Mouse (Mus musculus) forebrain, embryonic 12.5 days (tissue): ENCODE measurements around the gene Rfx3. TPM values are rescaled to one million over a fixed set of nuclear protein-coding genes. Genes with fewer than 3 reads are reported as not detected.

Experiments used
- ATAC-seq: fragments of 200-750 bp; cut with Nextera tagmentation; 2 replicates; pipeline ENCODE4 v1.8.0; 2017; ENCODE audit warnings: moderate TSS enrichment; ENCODE audit not compliant: low FRiP score
- H3K27ac ChIP-seq: fragments of 300-500 bp; sonication (generic); 2 replicates; pipeline ENCODE4 v1.5.1; 2016; ENCODE audit warnings: mild to moderate bottlenecking
- H3K27me3 ChIP-seq: fragments of 300-500 bp; sonication (generic); 2 replicates; pipeline ENCODE4 v1.6.1; 2016; ENCODE audit warnings: mild to moderate bottlenecking
- H3K36me3 ChIP-seq: fragments of 300-500 bp; sonication (generic); replicated peaks from 2 replicates; pipeline ENCODE4 v1.6.1; 2016; ENCODE audit warnings: mild to moderate bottlenecking
- H3K4me1 ChIP-seq: fragments of 300-500 bp; sonication (generic); 2 replicates; pipeline ENCODE4 v1.6.1; 2016
- H3K4me2 ChIP-seq: fragments of 300-500 bp; sonication (generic); 2 replicates; pipeline ENCODE4 v1.6.1; 2016; ENCODE audit warnings: mild to moderate bottlenecking, moderate library complexity
- H3K4me3 ChIP-seq: fragments of 300-500 bp; sonication (generic); replicated peaks from 2 replicates; pipeline ENCODE4 v1.5.1; 2016; ENCODE audit warnings: mild to moderate bottlenecking
- H3K9ac ChIP-seq: fragments of 300-500 bp; sonication (generic); 2 replicates; pipeline ENCODE4 v1.6.1; 2016; ENCODE audit warnings: mild to moderate bottlenecking
- H3K9me3 ChIP-seq: fragments of 300-500 bp; sonication (generic); 2 replicates; pipeline ENCODE4 v1.6.1; 2016
- WGBS: fragments of 180-500 bp; shearing (Covaris S2); methylation state at CpG from one replicate; pipeline ENCODE4 v1.1.7; 2016; 5-methylcytosine and 5-hydroxymethylcytosine counted together
- polyA plus RNA-seq: library from polyadenylated mRNA; unstranded; fragments of >200 nt; fragmentation: Nextera tagmentation; extraction: Ambion mirVana; gene quantifications from 2 replicates; pipeline ENCODE4 v1.2.1, GENCODE M21; 2016

Gene Rfx3
- polyA plus RNA-seq, 1 experiment from 2014 or later: 34.2 TPM

DNA sequence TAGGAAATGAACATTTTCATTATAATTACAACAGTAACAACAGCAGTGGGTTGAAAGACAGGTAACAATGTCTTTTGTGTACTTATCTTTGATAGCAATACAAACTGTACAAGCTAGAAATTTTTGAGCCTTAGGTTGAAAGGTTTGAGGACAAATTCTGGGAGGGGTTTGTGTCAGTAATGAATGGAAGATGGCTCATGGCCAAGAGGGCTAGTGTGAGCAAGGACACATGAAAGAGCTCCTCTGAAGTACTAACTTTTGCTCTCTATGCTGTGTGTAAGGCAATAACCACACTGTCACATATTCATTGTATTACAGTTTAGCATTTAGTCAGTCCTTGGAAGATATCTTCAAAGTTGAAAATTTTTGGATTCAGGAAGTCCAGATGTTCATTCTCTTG is 193.3 kb downstream of the Rfx3 start:
- H3K4me1 ChIP-seq: no peaks in the 10 kb centered on the region
- no peak overlapping the region for H3K9ac ChIP-seq
- no peak overlapping the region for H3K4me2 ChIP-seq
- no peaks in the 10 kb centered on the region for H3K27me3 ChIP-seq
- H3K36me3 ChIP-seq: peaks cover 25% of the 10 kb centered on the region
- no peak overlapping the region for H3K27ac ChIP-seq
- no peak overlapping the region for H3K4me3 ChIP-seq
- no peaks in the 10 kb centered on the region for H3K9me3 ChIP-seq
- no peak for ATAC-seq

DNA sequence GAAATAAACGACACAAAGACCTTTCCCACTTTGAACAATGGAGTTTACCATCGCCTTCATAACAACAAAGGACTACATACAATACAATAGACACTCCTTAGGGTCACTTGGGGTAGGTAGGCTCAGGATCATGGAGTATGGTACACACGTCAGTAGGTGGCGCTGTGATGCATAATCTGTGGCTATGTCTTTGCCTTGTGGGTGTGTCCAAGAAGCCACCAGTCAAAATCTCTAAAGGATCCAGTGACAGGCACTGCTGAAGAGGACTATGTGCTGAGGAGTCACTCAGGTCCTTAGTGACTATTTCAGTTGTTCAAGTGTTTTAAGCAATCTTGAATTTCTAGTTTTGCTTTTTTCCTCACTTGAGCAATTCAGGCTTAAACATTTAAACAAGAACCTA is 230.9 kb downstream of the Rfx3 start:
- H3K9me3 ChIP-seq: no peaks in the 10 kb centered on the region
- 61% methylated on average over 4 of the region's 4 CpGs for WGBS
- no peaks in the 10 kb centered on the region for H3K27me3 ChIP-seq
- no peak for ATAC-seq
- peaks cover 26% of the 10 kb centered on the region for H3K36me3 ChIP-seq
- H3K4me3 ChIP-seq: no peak overlapping the region
- no peak overlapping the region for H3K4me2 ChIP-seq
- no peak overlapping the region for H3K9ac ChIP-seq
- H3K4me1 ChIP-seq: no peaks in the 10 kb centered on the region
- H3K27ac ChIP-seq: no peak overlapping the region

DNA sequence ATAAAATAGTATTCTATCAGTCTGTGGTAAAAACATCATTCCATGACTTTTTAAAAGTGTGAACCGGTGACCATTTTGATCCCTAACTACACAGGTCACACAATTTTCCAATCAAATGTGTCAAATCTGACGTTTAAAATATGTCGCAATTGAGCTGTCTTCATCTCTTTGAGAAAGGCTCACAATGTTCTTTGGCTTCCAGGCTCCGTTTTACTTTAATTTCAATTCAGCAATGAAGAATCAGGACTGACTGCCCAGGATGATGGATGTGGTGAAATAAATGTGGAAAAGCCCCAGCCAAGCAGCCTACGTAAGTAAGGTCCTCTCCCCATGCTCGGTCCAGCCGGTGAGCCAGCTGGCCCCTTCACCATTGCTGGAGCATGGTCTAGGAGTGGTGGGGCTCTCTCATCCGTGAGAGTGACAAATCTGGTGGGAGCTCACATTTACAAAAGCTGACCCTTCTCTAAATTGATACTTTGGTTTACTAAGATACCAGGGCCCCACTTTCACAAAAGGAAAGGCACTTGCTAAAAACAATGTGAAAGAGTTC is 240.2 kb downstream of the Rfx3 start:
- Histone ChIP-seq H3K9me3 (no peaks in the 10 kb centered on the region), H3K4me1 (no peaks in the 10 kb centered on the region), H3K27me3 (no peaks in the 10 kb centered on the region), H3K27ac (no peak overlapping the region), H3K4me3 (no peak overlapping the region), H3K36me3 (peaks cover 21% of the 10 kb centered on the region), H3K4me2 (no peak overlapping the region), H3K9ac (no peak overlapping the region)
- WGBS: 78% methylated on average over 8 of the region's 8 CpGs
- no peak for ATAC-seq

DNA sequence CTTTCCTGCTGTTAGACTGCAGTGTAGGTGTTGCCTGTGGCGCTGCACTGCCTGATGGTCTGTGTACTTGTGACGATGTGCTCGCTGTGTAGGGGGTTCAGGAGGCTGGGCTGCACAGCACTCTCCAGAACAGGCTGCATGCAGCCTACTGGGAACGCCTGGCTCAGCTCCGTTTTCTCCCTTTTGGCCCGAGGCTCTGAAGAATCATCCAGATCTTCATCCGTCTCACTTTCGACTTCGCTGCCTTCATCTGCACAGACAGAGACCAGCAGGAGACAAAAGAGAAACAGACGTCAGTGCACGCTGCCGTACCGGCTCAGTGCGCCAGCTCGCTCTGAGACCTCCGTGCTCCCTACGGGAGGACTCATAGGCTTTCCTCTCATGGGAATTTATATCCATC is 242.5 kb downstream of the Rfx3 start:
- Histone ChIP-seq H3K9me3 (no peaks in the 10 kb centered on the region), H3K36me3 (peaks cover 22% of the 10 kb centered on the region), H3K4me1 (no peaks in the 10 kb centered on the region), H3K27me3 (no peaks in the 10 kb centered on the region), H3K4me3 (no peak overlapping the region), H3K9ac (no peak overlapping the region), H3K4me2 (no peak overlapping the region), H3K27ac (0 out of 2 replicates have a peak overlapping the region, but pooled peaks have one; percentile 5)
- 86% methylated on average over 17 of the region's 17 CpGs for WGBS
- ATAC-seq: no peak

DNA sequence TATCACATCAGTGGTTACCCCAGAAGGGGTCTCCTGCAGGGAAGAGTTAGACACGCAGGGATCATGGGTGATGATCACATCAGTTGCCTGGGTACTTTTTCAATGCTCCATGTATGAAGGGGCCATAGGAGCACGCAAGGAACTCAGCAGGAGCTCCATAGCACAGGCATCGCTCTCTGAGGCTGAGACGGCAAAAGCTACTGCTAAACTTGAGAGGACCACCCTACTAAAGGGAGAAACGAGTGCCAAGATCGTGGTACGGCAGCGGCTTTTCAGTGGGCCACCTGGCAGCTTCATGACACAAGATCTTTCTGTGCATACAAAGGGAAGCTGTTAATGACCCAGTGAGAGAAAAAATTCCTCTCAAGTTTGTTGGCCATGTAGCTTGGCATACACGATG is 250.7 kb downstream of the Rfx3 start:
- Histone ChIP-seq H3K4me1 (no peaks in the 10 kb centered on the region), H3K36me3 (no peaks in the 10 kb centered on the region; the same call in 1 of the 2 replicates), H3K27ac (no peak overlapping the region), H3K9me3 (no peaks in the 10 kb centered on the region), H3K27me3 (no peaks in the 10 kb centered on the region), H3K4me3 (no peak overlapping the region), H3K9ac (no peak overlapping the region), H3K4me2 (no peak overlapping the region)
- ATAC-seq: no peak
- WGBS: 92% methylated on average over 9 of the region's 9 CpGs

DNA sequence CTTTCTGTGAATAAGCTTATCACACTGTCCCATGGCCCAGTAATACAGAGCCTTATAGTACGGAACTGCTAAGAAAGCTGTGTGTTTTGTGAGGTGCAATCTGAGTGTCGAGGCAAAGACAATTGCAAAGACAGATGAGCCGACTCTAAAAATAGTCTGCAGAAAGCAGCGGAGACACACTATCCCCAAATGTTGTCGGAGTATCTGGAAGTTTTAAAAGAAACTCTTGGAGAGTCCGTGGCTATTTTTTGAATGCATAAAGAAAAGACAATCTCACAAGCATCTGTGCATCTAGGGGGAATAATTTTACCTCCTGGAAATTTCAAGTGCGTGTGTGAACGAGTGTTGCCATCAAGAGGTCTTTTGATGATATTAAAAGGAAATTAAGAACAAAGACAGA is 251.6 kb downstream of the Rfx3 start:
- Histone ChIP-seq H3K4me1 (no peaks in the 10 kb centered on the region), H3K36me3 (no peaks in the 10 kb centered on the region; the same call in 1 of the 2 replicates), H3K27ac (no peak overlapping the region), H3K4me2 (no peak overlapping the region), H3K4me3 (no peak overlapping the region), H3K27me3 (no peaks in the 10 kb centered on the region), H3K9ac (no peak overlapping the region), H3K9me3 (no peaks in the 10 kb centered on the region)
- no peak for ATAC-seq
- 88% methylated on average over 8 of the region's 8 CpGs for WGBS

DNA sequence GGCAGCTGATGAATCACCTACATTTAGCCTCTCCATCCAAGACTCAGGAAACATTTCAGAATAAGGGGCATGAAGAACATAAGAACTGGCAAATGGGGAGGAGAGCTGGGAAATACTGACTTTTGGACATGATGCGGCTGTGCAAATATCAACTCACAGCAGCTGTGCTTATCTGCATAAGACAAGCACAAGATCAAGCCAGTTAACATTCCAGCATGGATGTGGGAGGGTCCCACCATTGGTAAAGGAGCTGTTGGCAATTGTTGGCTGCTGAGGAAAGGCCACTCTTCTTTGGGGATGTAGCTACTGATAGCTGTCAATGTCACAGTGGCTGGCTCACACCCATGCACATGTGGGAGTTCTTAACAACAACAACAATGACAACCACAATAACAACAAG is 263.7 kb downstream of the Rfx3 start:
- no peak overlapping the region for H3K27ac ChIP-seq
- ATAC-seq: no peak
- H3K9me3 ChIP-seq: no peaks in the 10 kb centered on the region
- H3K4me2 ChIP-seq: no peak overlapping the region
- 93% methylated on average over 1 of the region's 1 CpGs for WGBS
- no peak overlapping the region for H3K9ac ChIP-seq
- no peaks in the 10 kb centered on the region for H3K27me3 ChIP-seq
- no peaks in the 10 kb centered on the region for H3K4me1 ChIP-seq
- no peaks in the 10 kb centered on the region for H3K36me3 ChIP-seq
- no peak overlapping the region for H3K4me3 ChIP-seq

DNA sequence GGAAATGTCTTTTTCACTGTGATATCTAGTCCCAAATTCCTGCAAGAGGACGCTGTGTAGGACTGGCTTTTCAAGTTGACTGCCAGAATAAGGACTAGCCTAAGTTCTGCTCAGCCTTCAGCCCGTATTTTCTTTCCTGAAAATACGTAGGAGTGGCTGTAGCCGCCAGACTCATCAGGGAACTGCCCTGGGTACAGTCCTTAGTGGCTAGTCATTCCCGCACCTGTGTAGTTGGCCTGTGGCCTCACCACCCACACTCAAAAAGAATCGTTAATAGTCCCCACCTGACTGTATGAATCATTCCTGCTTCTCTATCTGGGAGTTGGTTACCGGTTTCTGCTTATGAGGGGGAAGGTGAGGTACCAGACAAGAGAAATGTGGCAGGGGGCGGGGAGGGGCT is 272.1 kb downstream of the Rfx3 start:
- Histone ChIP-seq H3K27me3 (no peaks in the 10 kb centered on the region), H3K36me3 (no peaks in the 10 kb centered on the region), H3K4me3 (no peak overlapping the region), H3K27ac (no peak overlapping the region), H3K9ac (no peak overlapping the region), H3K4me2 (no peak overlapping the region), H3K4me1 (peaks cover 4% of the 10 kb centered on the region; the same call in 1 of the 2 replicates), H3K9me3 (no peaks in the 10 kb centered on the region)
- no peak for ATAC-seq
- WGBS: 79% methylated on average over 8 of the region's 8 CpGs

DNA sequence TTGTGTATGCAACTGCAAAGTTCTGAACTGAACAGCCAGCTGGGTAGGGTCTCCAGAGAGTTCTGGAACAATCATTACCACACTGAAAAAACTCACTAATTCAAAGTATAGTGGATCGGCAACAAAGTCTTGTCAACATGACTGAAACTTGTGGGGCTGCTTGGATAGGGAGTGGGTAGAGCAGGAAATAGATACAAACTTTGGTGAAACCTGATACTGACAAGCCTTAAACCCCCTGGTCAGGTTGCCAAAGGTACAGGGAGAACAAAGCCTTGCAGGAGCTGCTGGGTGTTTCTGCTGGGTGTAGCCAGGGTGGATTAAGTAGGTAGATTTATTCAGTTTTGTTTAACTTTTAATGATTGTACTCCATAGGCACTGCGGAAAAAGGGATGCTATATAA is 274.4 kb downstream of the Rfx3 start:
- H3K9me3 ChIP-seq: no peaks in the 10 kb centered on the region
- no peak overlapping the region for H3K9ac ChIP-seq
- whole genome bisulfite sequencing: 85% methylated on average over 2 of the region's 2 CpGs
- H3K4me1 ChIP-seq: peaks cover 4% of the 10 kb centered on the region; the same call in 1 of the 2 replicates
- H3K27me3 ChIP-seq: no peaks in the 10 kb centered on the region
- H3K4me2 ChIP-seq: no peak overlapping the region
- H3K36me3 ChIP-seq: no peaks in the 10 kb centered on the region
- ATAC-seq: no peak
- no peak overlapping the region for H3K4me3 ChIP-seq
- H3K27ac ChIP-seq: no peak overlapping the region

DNA sequence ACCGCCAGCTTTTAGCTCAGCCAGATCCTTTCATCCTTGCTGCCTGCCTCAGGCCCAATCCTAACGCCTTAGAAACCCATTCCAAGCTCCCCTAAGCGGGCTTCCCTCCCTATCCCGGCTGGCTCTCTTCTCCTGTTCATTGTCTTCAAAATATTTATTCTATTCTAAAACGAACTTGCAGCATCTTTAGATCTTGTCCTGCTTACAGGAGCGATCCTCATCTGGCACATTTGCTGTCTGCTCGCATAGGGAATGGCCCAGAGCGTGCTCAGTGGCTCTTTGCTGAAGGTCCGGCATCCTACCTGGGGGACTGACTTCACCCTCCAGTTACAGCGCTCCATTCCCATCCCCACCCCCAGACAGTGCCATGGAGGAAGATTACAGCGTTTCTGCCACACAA is 292.0 kb downstream of the Rfx3 start:
- no peak for ATAC-seq
- no peak overlapping the region for H3K4me3 ChIP-seq
- 78% methylated on average over 11 of the region's 11 CpGs for WGBS

DNA sequence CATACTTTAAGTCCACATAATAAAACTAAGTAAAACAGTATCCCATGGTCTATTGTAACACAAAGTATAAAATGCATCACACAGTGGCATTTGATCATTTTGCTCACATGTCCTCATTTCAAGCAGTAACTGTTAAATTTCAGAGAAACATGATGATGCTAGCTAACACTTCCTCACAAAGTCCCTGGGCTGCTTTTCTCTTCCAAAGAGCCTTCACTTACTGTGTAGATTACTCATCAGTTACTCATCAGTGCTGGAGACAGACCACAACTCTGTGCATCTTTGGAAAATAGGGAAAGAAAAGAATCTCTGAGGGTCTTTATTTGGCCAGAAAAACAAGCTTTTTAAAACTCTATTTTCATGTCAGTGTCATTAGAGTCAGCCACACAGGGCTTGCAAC is 294.7 kb downstream of the Rfx3 start:
- H3K27me3 ChIP-seq: no peaks in the 10 kb centered on the region
- H3K9ac ChIP-seq: no peak overlapping the region
- no peaks in the 10 kb centered on the region for H3K9me3 ChIP-seq
- ATAC-seq: no peak
- H3K27ac ChIP-seq: no peak overlapping the region
- no peak overlapping the region for H3K4me3 ChIP-seq
- peaks cover 7% of the 10 kb centered on the region for H3K4me1 ChIP-seq
- no peaks in the 10 kb centered on the region for H3K36me3 ChIP-seq
- H3K4me2 ChIP-seq: no peak overlapping the region

More for the DNA sequence above, 292.0 kb downstream of the Rfx3 start:
- no peaks in the 10 kb centered on the region for H3K36me3 ChIP-seq
- no peaks in the 10 kb centered on the region for H3K9me3 ChIP-seq
- H3K9ac ChIP-seq: no peak overlapping the region
- no peak overlapping the region for H3K4me2 ChIP-seq
- peaks cover 7% of the 10 kb centered on the region for H3K4me1 ChIP-seq
- no peaks in the 10 kb centered on the region for H3K27me3 ChIP-seq
- H3K27ac ChIP-seq: no peak overlapping the region
